Mouse (Mus musculus): Measurements from ENCODE around the gene Gigyf1.
A peak's percentile ranks its signal among the peaks of the same experiment; 100 is the strongest.

The Gigyf1 gene

GRCm38 (mm10) chr5:137518436-137518835 lies at the start of gene Gigyf1:
Gigyf1 (plus strand) TSS chr5:137518548.
- no peak for DNase-seq (ENCODE audit: low read depth)

GRCm38 (mm10) chr5:137472252-137472904 lies 46.0 kb upstream of the Gigyf1 start:
- DNase-seq (ENCODE audit: low read depth) = no peak

- DNase-seq (ENCODE audit: low read depth) = no peak
These were observed 44.0 kb upstream of the Gigyf1 start for GRCm38 (mm10) chr5:137474351-137474750.

GRCm38 (mm10) chr5:137476964-137477363 lies 41.4 kb upstream of the Gigyf1 start, which contains the start of gene Zan:
Zan (minus strand) TSS chr5:137477064.
- no peak for DNase-seq (ENCODE audit: low read depth)

- peak; percentile 87 for DNase-seq (ENCODE audit: low read depth)
These were observed 37.2 kb upstream of the Gigyf1 start for GRCm38 (mm10) chr5:137481138-137481537.

- DNase-seq (ENCODE audit: low read depth) = peak; percentile 25
These were observed 36.5 kb upstream of the Gigyf1 start for GRCm38 (mm10) chr5:137481897-137482296.

GRCm38 (mm10) chr5:137485071-137485850 lies 33.1 kb upstream of the Gigyf1 start:
- DNase-seq (ENCODE audit: low read depth) = no peak

- no peak for DNase-seq (ENCODE audit: low read depth)
These were observed 32.5 kb upstream of the Gigyf1 start for GRCm38 (mm10) chr5:137485851-137486155.

GRCm38 (mm10) chr5:137487616-137488015 lies 30.7 kb upstream of the Gigyf1 start:
- DNase-seq (ENCODE audit: low read depth) = no peak

GRCm38 (mm10) chr5:137491559-137491958 lies 26.8 kb upstream of the Gigyf1 start:
- no peak for DNase-seq (ENCODE audit: low read depth)

GRCm38 (mm10) chr5:137493831-137494230 lies 24.5 kb upstream of the Gigyf1 start:
- DNase-seq (ENCODE audit: low read depth) = no peak

- no peak for DNase-seq (ENCODE audit: low read depth)
These were observed 18.2 kb upstream of the Gigyf1 start for GRCm38 (mm10) chr5:137500186-137500585.

GRCm38 (mm10) chr5:137501709-137502666 lies 16.4 kb upstream of the Gigyf1 start, which contains the start of gene Pop7:
Pop7 (minus strand) TSS chr5:137502518.
- DNase-seq (ENCODE audit: low read depth) = peak; percentile 98

- DNase-seq (ENCODE audit: low read depth) = no peak
These were observed 15.7 kb upstream of the Gigyf1 start for GRCm38 (mm10) chr5:137502667-137503110.

GRCm38 (mm10) chr5:137504041-137504440 lies 14.3 kb upstream of the Gigyf1 start:
- no peak for DNase-seq (ENCODE audit: low read depth)

GRCm38 (mm10) chr5:137510014-137510501 lies 8.3 kb upstream of the Gigyf1 start:
- no peak for DNase-seq (ENCODE audit: low read depth)

GRCm38 (mm10) chr5:137510573-137511390 lies 7.6 kb upstream of the Gigyf1 start:
- DNase-seq (ENCODE audit: low read depth) = no peak

- no peak for DNase-seq (ENCODE audit: low read depth)
These were observed 6.6 kb upstream of the Gigyf1 start for GRCm38 (mm10) chr5:137511706-137512105.

GRCm38 (mm10) chr5:137512847-137513794 lies 5.2 kb upstream of the Gigyf1 start:
- DNase-seq (ENCODE audit: low read depth) = no peak

Data from fibroblast of lung, adult 2 months (primary cell).